Mouse (Mus musculus) activated CD4-positive, CD25-positive, alpha-beta regulatory T cell (primary cell): ENCODE measurements around the gene Irx3. TPM values are rescaled to one million over a fixed set of nuclear protein-coding genes. Genes with fewer than 3 reads are reported as not detected.

ENCODE experiments used
- polyA plus RNA-seq, 2 experiments: library from polyadenylated mRNA; unstranded; fragments of 100-300 nt; shearing (Covaris generic); gene quantifications; one replicate each; pipeline ENCODE4 v1.2.1; 2017

The Irx3 gene
- polyA plus RNA-seq = not detected

DNA sequence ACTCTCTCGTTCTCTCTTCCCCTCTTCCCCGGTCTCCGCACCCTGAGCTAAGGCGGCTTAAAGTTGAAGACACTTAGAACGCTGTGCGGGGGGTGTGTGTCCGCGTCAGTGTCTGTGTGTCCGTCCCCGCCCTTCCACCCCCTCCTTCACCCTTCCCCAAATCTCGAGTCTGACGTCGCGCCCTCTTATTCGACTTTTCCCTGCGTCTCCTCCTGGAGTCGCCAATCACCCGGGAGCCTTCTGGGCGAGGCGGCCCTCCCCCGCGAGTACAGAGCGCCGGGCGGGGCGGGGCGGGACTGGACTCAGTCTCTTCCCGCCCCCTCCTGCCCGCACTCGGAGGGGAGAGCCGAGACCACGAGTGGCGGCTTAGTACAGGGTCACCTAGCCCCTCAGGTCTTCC, at the start of gene Irx3:
Gene Irx3, minus strand, starts transcription at position 229 of the 400 bp plus-strand sequence.

